Mouse (Mus musculus) monocyte, adult 2 months (primary cell): ENCODE data around the gene Cd53.
A peak's percentile ranks its signal among the peaks of the same experiment; 100 is the strongest.

ENCODE experiments used
- DNase-seq, 2 experiments: peaks; one replicate each; pipeline ENCODE4 v3.0.0; 2022; ENCODE audit warnings: low spot score in 2 of 2, low read depth in 1 of 2

Gene Cd53

DNA sequence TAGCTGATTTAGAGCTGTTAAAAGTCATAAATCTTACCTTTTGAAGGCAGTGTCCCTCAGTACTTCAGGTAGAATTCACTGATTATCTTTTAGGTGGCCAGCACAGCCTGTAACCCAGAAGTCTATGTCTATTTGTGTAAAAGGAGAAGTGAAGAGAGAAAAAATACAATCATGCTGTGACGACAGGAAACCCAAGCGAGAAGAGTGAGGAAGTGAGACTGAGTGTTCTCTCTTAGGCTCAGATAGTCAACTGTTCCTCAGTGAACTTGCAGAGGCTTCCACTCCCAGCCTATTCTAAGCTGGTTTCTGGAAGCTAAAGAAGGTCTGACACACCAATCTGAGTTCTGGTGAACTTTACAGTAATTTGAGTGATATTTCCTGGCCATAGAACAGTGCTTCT lies at the start of gene Cd53:
Gene Cd53 (minus strand): TSS at position 220 of the 400 bp plus-strand sequence.
- peak; percentile 43 to 49 for DNase-seq

DNA sequence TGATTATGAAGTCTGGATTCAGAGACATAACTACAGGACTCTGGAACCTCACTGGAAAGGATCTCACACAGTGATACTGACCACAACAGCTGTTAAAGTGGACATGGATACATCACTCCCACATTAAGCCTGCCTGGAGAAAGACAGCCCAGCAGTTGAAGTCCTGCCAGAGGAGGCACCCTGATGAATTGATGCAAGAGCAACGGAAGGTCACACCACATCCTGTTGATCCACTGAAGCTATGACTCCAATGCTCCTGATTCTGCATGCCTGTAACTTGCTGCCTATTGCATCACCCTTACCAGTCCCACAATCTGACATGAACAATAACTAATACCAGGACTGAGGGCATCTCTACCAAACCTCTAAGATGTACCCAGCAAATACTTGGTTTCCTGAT lies 42.2 kb upstream of the Cd53 start:
- peak; percentile 9 to 21 for DNase-seq

DNA sequence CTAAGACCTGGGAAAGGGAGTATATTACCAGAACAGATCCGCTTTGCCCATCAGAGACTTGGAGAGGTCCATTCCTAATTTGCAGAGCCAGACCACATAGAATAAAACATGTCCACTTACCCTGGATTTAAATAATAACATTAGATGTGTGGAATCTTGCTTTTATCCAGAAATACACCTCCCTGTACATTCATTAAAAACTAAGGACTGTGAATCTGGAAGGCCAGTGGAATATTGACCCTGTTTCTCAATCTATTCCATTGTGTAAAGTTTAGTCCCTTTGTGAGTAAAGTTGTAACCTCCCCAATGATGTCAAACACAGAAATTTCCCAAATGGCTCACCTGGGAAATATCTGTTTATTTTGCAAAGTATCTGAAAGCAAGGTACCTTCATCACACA lies 36.2 kb upstream of the Cd53 start, which contains the start of gene Olfr266:
Gene Olfr266 (minus strand): TSS at position 101 of the 400 bp plus-strand sequence.
- no peak for DNase-seq

DNA sequence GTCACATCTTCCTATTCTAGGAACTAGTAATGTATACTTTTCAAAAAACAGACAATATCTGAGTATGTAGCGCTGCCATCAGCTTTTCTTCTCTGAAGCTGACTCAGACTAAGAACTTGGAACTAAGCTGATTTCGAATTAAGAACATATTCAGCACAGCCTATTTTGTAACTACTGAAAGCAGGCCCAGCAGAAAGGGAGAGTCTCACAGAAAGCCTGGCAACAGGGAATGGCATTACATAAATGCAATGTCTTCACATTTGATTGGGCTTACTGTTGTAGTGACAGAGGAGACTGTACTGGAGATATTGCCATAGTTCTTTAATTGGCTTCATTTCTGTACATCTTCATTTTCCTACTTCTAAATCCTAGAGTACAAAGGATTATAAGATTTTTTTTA lies 27.7 kb upstream of the Cd53 start:
- DNase-seq, result no peak

DNA sequence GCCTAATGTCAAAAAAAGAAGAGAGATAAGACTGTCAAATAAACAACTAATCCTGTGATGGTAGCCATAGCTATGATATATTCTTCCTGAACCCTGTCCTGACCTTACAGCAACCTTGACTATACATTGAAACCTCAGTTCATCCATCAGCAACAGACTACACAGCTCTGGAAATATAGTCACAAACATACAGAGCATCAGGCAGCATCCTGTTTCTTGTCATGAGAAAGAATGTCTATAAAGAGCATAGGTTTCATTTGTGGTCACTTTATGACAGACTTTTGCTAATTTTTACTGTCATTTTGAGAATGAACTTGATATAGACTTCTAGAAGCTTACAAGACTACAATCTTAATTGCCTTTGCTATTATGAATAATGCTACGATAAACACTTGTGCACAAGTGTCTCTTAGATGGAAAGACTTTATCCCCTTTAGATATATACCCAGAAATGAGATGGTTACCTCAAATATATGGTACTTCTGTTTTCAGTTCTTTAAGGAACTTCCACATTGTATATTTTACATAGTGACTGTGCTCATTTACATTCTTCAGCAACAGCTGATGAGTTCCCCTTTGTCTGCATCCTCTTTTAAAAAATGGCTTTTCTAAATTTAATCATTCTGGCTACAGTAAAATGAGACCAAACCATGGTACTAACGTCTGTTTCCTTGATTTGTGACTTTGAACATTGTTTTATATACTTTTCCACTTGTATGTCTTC lies 19.2 kb upstream of the Cd53 start:
- DNase-seq, result no peak

DNA sequence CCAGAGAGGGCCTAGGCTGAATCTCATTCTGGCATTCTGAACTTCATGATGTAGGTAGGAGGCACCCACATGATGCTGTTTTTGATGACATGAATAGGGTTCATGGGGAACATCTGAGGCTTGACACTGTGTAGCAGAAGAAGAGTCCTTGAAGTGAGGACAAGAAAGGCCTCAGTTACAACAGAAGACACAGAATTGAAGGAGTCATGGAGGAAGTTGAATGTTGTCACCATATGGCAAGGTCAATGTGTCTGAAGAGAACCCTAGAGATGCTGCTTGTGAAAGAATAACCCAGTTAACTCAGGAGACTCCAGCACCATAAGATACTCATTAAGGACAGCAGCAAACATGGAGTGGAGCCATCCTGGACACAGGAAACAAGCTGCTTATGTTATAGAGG lies 8.1 kb upstream of the Cd53 start:
- no peak for DNase-seq

DNA sequence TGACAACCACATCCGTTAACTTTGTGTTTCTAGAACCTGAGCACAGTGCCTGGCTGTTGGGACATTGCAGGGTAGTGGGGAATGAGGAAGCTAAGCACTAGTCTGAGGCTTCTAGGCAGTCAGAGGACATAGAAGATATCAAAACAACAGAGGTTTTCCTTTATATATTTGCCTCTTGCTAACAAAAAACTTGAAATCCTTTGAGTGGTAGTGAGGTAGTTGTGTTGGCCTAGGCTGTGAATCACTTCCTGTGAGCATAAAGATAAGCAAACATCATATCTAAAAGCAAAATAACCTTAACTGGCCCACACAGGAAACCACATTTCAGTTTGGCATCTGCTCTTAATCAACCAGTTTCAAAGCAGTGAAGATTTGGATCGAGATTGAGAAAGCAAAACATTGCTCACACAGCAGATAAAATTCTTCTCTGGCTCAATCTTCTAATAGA lies 1.5 kb downstream of the Cd53 start:
- DNase-seq, result peak; percentile 18 to 20

DNA sequence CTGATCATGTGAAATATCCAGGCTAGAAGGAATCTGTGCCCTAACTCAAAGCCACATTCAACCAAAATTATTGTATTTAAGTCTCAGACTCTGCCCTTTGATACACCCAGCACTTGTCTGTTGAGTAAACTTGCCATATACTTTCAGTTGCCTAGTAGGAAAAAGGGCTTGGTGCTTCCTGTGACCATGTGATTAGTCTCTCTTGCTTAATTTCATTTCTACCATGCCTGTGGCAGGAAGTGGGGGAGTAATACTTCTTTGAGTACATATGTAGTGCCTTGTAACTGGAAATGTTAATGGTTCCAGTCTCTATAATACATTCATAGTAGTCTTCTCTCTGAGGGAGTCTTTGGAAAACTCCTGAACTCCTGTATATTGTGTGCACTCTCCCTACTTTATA lies 2.0 kb downstream of the Cd53 start:
- DNase-seq, result peak in 1 of 2 experiments; percentile 9

DNA sequence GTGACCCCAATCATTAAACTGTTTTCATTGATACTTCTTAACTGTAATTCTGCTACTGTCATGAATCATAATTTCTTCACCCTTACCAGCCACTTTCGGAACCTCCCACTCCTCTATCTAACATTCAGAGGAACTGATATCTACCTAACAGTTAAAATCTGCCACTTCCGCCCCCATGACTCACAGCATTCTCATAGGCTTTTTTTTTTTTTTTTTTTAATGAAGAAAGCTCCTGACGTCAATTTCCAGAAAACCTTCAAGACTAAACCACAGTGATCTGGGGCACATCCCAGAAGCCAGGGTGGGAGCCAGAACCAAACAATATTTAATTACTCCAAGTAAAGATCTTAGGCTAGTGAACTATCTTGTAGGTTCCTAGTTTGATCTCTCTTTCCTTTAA lies 4.8 kb downstream of the Cd53 start:
- DNase-seq, result peak in 1 of 2 experiments; percentile 20

DNA sequence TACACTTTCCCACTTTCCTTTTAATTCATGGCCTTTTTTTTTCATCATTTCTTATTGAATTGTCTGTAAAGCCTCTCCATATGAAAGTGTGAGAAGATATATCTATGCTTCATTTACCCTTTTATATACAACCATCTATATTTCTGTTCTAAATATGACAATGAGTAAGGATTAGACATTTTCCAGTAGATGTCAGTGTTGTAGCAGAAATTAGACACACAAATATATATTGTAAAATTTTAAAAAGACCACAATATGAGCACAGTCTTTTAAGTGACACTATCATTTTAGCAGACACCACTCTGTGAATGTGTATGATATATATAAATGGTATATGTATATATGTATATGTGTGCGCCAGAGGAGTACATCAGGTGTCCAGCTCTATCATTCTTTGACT lies 18.1 kb downstream of the Cd53 start:
- DNase-seq, result no peak

DNA sequence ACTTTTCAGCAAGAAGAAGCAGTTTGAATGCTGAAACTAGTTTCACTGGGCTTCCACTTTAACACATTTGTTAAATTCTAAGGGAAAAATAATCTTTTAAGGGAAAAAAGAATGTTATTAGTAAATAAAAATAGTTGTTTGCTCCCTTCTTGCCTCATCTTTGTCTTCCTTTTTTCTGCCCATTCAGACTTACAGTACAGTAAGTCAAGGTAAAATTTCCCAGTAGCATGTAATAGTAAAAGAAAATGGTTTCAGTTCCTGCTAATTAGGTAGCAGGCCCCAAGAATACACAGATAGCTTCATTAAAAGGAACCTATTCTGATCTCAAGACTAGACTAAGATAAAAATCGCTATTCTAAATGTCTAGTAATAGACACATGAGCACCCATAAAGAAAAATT lies 34.1 kb downstream of the Cd53 start:
- DNase-seq, result no peak

DNA sequence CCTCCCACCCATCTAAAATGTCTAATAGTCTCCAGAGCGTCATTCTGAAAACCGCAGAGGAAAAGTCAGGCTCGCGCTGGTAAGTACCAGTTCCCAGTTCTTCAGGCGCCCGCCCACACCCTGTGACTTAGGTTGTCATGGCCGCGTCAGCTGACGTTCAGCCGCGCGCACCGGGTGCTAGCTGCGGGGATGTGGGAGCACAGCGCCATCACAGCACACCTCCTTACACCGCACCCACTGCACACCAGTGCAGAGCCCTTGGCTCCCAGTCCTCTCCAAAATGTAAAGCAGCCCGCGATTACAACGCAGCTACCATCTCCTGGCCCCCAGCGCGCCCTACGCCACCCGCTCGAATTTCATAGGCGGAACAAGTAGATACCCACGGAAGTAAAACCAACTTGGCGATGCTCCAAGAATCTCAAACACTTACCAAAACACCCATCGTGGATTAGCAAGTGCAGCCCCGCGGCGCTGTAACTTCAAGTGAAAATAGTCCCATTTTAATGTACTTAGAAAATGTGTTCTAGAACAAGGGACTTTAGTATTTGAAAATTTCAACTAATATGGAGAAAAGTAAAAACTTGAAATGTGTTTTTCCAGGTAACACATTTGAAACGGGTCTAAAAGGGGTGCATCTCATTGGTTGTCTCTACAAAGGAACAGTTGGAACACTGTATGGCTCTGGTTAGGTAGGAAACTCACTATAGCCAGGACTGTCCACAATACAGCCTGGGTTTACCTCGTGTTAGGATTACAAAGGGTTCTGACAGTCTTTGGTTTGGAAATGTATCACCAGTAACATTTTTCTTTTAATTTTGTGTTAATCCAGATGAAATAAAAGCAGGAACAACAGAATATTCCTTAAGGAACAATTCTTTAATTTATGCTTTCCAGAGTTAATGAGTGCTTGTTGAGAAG lies 67.7 kb downstream of the Cd53 start:
- peak; percentile 81 to 90 for DNase-seq

DNA sequence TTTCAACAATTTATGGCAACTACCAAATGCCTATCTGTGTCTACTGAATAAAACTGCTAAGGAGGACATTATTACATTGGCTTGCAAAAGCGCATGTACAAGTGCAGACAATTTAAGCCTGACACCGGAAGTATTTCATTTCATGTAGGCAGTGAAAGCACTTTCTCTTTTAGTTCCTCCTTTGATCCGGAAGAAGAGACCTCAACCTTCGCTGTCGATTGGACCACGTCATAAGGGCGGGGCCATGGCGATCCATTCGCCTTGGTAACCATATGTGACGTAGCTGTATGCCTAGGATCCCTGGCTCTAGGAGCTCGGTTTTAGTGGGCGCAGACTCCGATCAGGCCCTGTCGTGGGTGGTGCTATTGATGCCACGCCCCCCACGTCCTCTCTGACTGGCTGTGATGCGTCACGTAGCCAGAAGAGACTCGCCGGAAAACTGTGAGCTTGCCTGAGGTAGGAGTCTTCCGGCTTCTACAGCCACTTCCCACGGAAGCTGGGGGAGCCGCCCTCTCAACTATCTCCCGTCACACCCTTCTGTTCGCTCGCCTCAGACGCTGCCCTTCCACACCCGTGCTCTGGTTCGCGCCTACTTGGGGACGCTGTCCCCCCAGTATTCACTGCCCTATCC lies 68.4 kb downstream of the Cd53 start:
- peak; percentile 96 to 98 for DNase-seq
